Mouse (Mus musculus): ENCODE data around the gene Map3k9.

The Map3k9 gene

DNA sequence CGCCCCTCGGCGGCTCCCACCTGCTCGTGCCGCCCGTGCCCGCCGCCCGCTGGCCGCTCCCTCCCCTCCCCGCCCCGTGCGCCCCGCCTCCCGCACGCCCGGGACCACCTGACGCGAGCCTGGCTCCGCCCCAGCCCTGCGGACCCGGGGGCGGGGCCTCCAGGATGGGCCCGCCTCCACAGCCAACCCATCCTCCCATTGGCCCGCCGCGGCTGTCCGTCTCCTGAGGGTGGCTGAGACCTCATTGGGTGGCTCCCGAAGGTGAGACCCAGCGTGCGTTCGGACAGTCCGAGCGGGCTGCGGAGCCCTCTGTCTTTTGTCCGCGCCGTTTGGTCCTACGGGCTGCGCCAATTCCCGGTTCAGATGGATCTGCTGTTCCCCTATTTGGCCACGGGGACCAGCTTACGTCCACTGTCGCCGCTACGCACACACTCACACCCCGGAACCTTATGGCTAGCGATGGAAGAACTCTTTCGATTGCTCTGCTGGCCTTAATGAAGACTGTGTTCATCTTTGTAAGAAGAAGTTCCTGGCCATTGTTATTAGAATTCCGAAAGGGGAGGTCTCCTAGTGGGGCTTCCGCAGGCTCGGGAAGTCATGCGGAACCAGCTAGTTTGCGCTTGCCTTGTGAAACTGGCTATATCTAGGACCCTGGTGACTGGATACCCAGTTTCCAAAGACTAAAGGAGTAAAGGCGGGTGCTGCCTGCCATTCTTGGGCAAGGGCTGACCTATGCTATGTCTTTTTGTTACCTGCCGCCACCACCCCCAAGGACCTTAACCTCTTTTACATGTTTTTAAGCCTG, at the start of gene Map3k9:
Gene Map3k9, minus strand, starts transcription at position 71 of the 805 bp plus-strand sequence.
- peak; percentile 94 to 95 for DNase-seq (ENCODE audit: low spot score in 2 of 2)

DNA sequence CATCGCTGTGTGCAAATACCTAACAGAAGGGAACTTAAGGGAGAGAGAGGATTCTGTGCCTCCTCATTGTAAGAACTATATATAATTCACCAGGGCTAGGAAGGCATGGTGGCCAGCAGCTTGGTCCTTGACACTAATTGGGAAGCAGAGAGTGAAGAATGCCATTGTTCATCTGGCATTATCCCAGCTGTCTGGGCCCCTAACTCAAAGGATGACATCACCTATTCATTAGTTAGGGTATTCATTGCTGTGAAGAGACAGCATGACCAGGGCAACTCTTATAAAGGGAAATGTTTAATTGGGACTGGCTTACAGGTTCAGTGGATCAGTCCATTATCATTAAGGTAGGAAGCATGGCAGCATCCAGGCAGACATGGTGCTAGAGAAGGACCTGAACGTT, 47.4 kb upstream of the Map3k9 start:
- no peak for DNase-seq (ENCODE audit: low spot score in 2 of 2)

DNA sequence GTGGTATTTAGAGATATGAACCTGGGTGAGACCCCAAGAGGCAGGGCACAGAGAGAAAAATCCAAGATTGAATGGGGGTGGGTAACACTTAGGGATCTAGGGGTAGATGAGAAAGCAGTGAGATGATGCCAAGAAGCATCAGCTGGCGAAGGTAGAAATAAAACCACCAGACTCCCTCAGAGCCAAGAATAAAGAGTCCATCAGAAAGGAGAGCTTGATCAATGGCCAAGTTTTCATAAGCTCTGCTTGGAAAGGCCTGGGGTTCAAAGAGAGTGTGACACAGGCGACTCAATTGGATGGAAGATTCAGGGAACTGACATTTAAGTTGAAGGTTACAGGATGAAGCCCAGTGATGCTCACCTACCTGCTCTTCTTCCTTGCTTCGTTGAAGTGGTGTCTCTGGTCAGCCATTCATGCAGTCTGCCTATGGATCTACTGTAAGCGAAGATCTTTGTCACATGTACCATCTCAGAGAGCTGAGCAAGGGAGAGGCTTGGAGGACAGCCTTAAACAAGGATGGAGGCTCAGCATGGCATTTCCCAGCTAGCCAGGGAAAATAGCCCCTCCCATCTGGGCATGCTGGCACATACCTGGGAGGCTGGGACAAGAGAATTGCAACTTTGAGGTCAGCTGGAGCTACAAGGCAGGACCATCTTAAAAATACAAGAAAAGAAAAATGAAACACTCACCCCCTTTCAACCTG, 42.0 kb upstream of the Map3k9 start:
- no peak for DNase-seq (ENCODE audit: low spot score in 2 of 2)

DNA sequence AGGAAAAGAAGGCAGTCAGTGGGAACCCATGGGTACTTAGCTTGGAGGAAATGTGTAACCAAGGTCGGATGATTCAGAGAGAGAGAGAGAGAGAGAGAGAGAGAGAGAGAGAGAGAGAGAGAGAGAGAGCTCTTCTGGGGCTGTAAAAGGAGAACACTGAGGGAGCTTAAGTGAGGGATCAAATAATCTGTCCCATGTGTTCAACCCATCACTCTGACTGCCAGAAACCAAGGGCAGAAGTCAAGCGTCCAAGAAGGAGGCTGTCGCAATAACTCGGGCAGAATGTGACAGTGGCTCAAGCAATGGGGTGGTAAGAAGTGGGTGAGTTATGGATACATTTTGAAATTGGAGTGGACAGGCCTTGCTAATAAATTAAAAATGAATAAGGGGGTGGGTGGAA, 41.2 kb upstream of the Map3k9 start:
- no peak for DNase-seq (ENCODE audit: low spot score in 2 of 2)

DNA sequence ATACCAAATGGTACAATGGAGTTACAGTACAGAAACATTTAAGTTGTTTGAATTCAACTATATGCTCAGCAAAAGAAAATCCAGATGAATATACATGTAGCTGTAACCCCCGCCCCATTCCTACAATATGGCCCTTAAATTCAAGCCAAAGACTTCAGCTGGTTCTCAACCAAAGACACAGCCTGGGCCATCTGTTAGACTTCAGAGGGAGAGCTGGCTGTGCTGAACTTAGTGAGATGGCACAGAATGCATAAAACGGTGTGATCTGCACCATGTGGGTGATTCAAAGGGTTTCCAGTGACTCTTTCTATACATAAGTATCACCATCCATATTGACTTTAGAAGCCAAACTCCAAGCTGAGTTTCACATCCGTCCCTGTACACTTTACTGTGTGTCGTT, 39.7 kb upstream of the Map3k9 start:
- DNase-seq (ENCODE audit: low spot score in 2 of 2): no peak

DNA sequence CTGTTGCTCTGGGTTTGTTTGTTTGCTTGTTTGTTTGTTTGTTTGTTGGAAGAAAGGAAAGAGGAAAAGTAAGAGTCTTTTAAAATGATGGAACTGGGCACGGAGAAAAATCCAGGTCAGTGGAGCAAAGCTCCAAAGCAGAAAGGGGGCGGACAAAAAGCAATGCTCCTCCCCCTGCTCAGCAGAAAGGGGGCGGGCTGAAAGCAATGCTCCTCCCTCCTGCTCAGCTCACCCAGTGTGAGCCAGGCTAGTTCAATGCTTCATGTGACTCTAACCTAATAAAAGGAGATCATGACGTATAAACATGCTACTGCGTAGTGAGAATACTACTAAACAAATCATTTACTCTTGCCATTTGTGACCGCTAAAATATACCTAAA, 36.1 kb upstream of the Map3k9 start:
- DNase-seq (ENCODE audit: low spot score in 2 of 2): no peak

DNA sequence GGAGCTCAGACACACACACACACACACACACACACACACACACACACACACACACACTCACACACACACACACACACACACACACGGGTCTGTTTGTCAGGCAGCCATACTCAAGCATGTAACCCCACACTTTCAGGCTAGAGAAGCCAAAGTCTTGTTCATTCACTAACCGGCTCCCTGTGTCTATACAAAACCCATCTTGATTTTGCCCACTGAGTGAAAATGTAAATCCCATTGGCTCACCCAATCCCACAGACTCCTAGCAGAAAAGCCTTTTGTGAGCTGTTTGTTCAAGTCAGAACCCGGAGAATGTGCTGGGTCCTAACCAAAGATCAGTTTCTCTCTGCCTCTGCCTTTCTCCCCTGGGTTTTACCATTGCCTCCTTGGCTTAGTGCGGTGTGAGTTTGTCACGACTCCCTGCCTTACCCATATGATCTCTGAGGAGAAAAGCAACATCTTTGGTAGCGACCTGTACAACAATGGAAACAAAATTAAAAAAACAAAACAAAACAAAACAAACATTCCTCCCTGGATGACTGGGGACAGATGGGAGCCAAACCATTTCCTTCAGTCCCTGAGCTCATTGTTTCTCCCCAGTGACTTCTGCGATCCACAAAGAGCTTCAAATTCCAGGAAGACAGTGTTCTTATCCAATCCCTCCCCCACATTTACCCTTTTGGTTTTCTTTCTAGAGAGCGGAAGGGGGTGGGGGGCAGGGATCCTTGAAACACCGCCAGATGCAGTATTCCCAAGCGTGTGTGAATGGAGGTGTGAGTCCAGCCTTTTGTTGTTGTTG, 35.6 kb upstream of the Map3k9 start:
- DNase-seq (ENCODE audit: low spot score in 2 of 2): no peak

DNA sequence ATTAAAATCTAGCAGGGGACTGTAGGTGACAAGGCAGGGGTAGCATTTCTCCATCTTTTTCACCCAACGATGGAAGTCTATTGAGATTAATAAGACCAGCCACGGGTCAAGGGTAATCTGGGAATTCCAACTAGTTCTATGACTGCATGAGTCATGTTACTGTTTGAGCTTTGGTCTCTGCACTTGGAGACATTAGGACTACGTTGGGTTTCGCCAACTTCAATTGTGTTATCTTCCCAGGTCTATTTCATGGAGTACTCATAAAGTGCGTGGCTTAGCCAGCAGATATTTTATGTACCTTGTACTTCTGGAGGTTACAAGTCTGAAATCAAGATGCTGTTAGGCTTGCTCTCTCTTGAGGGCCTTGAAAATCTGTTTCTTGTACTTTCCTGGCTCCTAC, 33.8 kb upstream of the Map3k9 start:
- DNase-seq (ENCODE audit: low spot score in 2 of 2): no peak

DNA sequence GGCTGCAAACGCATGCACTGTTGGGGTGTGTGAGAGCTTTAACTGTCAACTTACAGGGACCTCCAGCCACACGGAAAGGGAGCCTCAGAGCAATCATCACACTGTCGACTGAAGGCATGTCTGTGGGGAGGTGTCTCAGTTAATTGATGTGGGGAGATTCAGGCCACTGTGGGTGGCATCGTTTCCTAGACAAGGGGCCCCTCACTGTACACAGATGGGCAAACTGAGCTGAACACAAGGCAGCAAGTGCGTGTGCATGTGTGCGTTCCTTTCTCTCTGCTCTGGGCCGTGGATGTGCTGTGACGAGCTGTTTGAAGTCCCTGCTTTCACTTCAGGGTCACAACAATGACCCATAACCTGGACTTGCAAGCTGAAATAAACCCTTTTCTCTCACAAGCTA, 29.4 kb upstream of the Map3k9 start:
- no peak for DNase-seq (ENCODE audit: low spot score in 2 of 2)

DNA sequence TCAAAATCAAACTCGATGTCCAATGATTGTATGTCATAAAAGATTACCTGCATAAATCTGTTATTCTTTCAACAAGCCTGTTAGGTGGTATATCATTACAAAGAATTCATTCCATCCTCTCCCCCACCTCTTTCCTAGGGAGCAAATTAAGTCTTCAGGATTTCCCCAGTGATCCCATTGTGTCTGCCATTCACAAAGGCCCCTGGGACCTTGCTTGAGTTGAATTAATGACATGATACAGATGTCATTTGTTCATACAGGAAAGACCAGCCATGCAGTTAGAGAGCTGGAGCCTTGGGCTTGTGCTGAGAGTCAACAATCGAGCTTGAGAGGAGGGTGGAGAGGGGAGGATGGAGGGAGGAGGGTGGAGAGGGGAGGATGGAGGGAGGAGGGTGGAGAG, 27.6 kb upstream of the Map3k9 start:
- DNase-seq (ENCODE audit: low spot score in 2 of 2): no peak

DNA sequence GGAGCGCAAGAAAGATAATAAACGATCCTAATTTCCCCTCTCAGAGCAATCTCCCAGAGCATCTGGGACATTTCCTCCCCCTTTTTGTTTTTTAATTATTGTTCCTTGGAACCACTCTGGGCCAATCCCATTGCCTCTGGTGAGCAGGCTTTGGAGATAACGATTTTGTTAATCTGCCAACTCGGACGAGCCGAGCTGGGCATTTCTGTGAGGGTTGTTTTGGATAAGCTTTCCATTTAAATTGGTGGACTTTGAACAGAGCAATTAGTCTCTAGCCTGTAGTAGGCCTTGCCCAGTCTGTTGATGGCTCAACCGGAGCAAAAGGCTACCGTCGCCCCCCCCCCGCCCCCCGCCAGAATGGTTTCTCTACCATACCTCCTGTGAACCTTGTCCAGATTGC, 27.0 kb upstream of the Map3k9 start:
- no peak for DNase-seq (ENCODE audit: low spot score in 2 of 2)

DNA sequence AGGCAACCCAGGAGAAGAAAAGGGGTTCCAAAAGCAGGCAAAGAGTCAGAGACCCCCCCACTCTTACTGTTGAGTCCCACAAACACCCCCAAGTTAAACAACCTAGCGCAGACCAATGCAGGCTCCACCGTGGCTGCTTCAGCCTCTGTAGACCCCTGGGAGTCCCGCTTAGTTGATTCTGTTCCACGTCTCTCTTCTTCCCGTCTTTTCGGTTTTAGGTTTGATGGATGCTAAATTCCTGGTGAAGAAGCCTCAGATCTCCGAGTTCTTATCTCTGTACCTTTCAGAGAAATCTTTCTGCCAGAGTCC, 26.5 kb upstream of the Map3k9 start:
- DNase-seq (ENCODE audit: low spot score in 2 of 2): no peak

DNA sequence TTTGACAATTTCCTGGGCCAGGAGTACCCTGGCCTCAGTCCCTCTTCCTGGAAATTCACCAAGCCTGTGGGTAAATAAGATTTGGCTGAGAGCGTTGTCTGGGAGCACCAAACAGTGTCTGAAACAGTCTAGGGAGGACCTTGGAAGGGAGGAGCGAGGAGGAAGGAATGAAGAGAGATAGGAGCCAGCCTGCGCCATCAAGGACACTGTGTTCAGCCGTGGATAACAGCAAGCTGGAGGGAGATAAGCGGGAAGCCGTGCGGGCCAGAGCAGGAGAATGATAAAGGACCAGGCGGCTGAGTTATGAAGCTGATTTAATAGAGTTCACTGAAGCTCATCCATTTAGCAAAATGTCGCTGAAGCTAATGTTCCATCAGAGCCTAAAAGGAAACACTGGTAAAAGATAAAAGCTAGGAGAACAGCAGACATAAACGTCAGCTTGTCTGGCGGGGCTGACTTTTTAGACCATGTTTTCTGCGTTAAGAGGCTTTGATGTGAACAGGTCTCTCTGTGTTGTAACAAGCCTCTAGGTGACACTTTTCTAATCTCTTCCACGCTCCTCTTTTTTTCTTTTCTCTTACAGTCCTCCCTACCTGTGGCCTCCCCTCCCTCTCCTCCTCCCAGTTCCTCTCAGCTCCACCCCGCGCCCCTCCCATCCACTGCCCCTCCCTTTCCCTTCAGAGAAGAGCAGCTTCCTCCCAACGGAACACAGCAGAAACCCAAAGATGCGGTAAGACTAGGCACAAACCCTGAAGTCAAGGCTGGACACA, 26.0 kb upstream of the Map3k9 start:
- no peak for DNase-seq (ENCODE audit: low spot score in 2 of 2)

DNA sequence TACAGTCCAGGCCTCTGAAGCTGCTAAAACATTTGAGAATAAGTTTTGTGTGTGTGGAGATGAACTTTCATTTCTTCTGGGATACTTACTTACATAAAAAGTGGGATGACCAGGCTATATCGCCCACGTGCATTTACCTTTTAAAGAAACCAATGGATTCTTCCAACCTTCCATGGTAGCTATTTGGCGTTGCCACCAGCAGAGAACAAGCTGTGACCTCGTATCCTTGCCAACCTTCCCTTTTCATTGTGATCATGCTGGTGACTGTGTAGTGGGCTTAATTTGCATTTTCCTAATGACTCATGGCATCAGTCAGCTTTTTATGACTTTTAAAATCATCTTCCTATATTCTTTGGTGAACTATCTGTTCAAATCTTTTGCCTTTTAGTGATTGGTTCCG, 25.1 kb upstream of the Map3k9 start:
- no peak for DNase-seq (ENCODE audit: low spot score in 2 of 2)

DNA sequence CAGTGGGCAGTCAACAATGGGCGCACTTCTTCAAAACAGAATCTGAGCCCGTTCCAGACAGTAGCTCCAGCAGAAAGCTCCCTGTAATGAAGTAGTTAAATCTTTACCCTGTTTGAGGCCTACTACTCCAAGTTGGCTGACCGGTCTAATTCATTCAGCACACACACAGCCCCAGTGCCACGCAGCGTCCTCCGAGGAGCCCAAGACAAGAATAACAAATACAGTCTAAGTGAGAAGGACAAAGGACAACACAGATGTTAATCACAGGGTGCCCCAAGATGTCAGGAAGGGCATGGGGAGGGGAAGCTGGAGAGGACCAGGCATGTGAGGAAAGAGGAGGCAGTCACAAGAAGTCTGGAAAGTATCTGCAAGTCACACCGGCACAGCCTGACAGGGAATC, 22.8 kb upstream of the Map3k9 start:
- no peak for DNase-seq (ENCODE audit: low spot score in 2 of 2)

DNA sequence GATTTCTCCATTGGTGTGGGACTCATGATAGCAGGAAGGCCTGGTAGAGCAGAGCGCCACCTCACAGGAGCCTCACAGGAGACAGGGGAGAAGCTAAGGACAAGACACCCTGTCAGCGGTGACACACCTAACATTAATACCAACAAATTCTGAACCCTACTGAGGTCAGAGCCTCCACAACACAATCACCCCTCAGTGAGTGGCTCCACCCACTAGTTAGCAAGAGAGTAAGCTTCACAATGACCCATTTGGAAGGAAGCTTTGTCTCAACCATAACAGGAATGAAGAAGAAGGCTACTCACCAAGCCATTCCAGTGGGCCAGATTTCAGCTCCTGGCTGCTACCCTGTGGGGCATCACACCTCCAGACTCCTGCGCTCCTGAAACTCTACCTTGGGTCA, 22.0 kb upstream of the Map3k9 start:
- DNase-seq (ENCODE audit: low spot score in 2 of 2): no peak

DNA sequence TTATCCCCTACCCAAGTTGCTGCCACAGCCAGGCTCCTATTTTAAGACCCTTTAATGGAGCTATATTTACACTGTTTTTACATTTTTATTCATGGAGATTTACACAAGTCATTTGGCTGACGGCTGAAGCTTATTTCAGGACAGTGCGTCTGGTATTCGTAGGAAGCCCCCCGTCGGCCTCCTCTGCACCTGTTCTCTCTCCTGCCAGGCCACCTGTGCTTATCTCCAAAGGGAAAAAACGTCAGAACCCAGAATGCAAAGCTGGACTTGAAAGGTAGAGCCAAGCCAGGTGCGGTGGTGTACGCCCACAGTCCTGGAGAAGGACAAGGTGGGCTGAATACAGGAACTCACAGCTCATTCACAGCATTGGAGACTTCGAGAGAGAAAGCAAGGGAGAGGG, 20.2 kb upstream of the Map3k9 start:
- DNase-seq (ENCODE audit: low spot score in 2 of 2): no peak

DNA sequence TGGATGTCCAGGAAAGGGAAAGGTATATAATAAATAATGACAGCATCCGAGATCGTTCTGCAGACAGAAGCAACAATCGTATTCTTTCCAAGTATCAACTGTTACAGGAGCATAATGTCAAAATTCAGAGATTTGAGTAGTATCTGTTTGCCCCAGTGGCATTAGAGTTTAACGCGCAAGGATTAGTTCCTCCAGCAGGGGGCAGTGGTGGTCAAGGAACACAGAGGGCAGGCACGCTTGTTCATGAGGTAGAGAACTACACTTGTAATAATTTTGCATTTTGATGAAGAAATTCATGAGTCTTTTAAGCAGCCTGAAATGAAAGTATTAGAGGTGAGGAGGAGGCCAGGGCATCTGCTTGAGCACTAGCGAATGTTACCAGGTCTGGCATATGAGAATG, 15.6 kb upstream of the Map3k9 start:
- DNase-seq (ENCODE audit: low spot score in 2 of 2): peak; percentile 84 to 92

DNA sequence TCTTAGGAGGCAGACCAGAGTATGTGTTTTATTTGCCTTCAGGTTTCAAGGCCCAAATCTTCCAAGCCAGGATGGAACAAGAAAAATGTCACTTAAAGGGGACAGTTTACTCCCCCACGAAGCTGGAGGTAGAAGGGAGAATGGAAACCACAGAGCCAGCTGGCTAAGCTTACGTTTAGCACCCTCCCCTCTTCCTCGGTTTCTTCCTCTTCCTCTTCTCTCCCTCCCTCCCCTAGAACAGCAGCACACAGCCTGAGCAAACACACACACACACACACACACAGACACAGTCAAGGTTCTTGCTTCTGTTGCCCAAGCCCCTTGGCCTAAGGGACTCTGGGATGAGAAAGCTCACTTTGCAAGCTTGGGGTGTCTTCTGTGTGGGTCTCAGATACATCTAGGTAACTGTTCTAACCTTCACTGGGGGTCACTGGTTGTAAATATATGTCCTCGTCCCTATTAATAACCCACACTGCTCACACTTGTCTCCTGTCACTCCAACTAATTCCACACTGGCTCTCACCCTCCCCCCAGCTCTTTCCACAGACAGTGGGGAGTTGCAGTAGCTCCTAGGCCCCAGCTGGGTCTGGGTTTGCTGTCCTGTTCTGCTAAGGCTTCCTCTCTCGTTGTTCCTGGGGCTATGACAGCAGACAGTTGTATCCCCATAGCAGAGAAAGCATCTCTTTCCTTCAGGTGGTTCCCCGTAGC, 11.7 kb upstream of the Map3k9 start:
- no peak for DNase-seq (ENCODE audit: low spot score in 2 of 2)

DNA sequence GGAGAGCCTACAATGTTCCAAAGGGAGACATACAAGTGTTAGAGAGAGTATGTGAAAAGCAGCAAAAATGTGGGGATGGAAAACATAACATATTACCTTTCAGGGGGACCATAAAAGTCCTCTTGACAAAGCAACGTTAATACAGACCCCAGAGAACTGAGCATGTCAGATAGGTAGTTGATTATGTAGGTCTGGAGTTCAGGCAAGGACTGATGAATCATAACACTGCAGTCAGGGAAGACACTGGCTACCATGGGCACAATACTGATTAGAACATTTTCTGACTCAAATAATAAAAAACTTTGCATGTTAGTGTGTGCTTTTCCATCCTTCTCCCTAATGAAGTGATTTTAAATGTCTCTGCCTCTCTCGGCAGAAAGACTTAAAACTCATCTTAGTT, 8.5 kb upstream of the Map3k9 start:
- DNase-seq (ENCODE audit: low spot score in 2 of 2): no peak

DNA sequence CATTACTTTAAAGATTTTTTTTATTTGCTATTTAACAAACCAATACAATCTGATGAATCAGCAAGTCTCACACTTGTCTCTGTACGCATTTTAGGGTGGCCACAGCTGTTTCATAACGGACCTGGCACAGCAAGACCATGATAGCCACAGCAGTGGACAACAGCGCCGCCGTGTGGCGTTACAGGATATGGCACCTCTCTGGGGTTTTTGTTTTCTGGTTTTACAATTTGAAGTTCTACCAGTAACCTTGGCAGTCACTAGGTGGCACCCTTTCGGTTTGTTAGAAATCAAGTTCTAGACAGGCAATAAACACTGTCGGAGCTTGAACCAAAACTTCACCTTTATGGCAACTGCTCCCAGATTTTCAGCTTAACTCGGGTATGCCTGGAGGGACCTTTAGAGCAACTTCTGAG, 7.7 kb upstream of the Map3k9 start:
- peak; percentile 96 to 97 for DNase-seq (ENCODE audit: low spot score in 2 of 2)

DNA sequence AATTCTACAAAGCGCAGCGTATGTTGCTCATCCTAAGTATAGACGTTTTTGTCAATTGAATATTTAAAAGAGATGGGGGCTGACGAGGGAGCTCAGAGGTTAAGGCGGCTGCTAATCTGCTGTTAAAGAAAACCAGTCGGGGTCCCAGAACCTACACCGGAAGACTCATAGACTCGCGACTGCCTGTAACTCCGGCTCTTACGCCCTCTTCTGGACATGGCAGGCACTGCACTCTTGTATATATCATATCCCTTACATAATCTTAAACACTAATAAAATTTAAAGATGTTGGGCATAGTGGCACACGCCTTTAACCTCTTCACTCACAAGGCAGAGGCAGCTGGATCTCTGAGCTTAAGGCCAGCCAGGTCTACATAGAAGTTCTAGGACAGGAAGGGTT, 6.3 kb upstream of the Map3k9 start:
- no peak for DNase-seq (ENCODE audit: low spot score in 2 of 2)

All from right cerebral cortex, adult 2 months (tissue).